Mouse (Mus musculus) left cerebral cortex, postnatal 4 days (tissue): ENCODE results near the gene Nup205. TPM values are rescaled to one million over a fixed set of nuclear protein-coding genes. Genes with fewer than 3 reads are reported as not detected.

Experiments used
- DNase-seq: peaks from one replicate; pipeline ENCODE4 v3.0.0-alpha.2; 2022
- intact Hi-C: fragments of 180-260 bp; cut with DNase I; formaldehyde crosslinking; loops from one replicate; pipeline ENCODE4 v1.15.1; 2025
- total RNA-seq, 2 experiments: library from RNA; stranded (reverse); gene quantifications; 2 replicates each; pipeline ENCODE4 v1.2.3; 2021

Gene Nup205
- total RNA-seq, 2 experiments from 2014 or later, result 51.2 to 55.3 TPM

DNA sequence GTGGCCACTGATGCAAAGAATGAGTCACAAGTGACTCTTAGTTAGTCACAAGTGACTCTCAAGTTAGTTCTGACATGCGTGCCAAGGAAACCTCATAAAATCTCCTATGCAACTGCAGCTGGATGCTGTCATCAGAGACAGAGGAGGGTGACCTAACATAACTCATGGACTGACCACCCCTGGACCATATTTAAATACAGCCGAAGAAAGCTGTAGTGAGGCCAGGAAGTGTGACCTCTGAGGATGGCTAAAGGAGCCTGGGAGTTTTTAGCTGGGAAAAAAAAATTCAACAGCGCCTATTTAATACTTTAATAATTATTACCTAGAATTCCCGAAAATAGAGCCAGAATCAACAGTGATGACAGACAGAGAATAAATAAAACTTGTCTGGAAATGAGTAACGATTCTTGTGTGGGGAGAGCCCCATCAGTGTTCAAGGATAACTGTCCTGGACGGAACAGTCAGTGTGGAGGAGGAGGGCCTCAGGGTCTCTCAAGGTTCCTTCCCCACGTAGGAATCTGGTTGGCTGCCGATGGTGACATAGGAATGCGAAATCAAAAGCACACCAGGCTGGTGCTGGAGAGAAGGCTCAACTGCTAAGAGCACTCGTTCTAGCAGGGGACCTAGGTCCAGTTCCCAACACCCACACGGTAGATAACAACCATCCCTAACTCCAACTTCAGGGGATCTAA lies 96.3 kb downstream of the Nup205 start:
- DNase-seq, result no peak
- intact Hi-C loops, result no loop called here

- intact Hi-C loops, result no loop called here
- DNase-seq, result no peak
Measured at GRCm38 (mm10) chr6:35277903-35278587, 100.8 kb downstream of the Nup205 start.

DNA sequence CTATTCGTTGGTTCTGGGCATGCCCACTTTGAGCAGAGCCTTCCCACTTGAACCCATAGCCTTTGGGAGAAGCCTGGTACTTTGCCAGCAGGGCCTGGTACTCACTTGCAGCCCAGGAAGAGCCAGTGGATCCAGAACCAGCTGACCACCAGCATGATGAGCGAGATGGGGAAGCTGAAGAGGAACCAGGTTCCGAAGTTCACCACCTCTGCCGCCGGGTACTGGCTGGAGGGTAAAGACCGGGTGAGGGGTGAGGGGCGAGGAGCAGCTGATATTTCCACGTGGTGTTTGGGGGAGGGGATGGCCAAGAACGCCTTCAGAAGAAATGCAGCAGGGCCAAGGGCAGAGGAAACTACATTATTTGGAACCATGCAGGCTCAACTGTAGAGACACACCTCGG lies 102.1 kb downstream of the Nup205 start:
- intact Hi-C loops, result no loop called here
- DNase-seq, result no peak

DNA sequence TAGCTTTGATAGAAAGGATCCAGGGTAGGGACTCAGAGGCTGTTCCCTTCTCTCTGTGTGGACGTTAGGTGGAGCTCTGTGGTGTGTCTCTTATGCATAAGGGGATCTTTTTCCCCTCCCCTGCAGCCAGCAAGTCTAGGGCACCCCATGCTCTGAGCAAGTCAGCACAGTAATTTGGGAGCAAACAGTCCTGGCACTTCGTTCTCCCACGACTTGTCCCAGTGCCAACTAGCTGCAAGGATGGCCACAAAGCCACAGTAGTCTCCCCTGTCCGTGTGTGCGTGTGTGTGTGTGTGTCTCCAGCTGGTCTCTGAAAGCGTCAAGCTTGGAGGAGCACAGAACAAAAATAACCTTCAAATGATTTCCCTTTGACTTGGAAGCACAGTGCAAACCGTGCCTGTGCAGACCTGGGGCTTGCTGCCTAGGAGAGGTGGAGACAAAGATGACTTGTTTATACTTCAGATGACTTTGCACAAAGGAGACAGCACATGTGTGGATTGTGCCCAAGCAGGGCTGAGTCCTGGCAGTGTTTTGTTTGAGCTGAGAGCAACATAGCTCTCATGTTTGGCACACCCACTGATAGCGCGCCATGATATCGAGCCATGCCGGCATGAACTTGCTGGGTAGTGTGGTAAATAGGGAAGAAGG lies 111.0 kb downstream of the Nup205 start:
- DNase-seq, result peak; percentile 67
- intact Hi-C loops, result no loop called here

- DNase-seq, result no peak
- intact Hi-C loops, result no loop called here
Measured at GRCm38 (mm10) chr6:35288920-35289319, 111.7 kb downstream of the Nup205 start.

DNA sequence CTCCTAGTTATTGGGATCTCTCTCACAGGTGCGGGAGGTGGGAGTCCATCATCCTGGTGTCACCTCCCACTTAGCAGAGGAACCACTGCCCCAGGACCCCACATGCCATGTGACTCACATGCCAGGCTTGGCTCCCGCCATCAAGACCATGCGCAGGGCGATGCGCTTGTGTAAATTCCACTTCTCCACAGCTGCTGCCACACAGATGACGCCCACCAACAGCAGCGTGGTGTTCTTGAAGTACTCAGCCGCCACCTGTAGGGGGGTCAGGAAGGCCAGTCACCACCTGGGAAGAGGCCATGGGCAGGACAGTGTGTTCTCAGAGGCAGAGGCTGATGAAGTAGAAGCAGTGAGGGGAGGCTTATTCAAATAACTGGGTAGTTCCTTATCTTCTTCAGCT lies 112.5 kb downstream of the Nup205 start:
- no peak for DNase-seq
- intact Hi-C loops, result no loop called here

DNA sequence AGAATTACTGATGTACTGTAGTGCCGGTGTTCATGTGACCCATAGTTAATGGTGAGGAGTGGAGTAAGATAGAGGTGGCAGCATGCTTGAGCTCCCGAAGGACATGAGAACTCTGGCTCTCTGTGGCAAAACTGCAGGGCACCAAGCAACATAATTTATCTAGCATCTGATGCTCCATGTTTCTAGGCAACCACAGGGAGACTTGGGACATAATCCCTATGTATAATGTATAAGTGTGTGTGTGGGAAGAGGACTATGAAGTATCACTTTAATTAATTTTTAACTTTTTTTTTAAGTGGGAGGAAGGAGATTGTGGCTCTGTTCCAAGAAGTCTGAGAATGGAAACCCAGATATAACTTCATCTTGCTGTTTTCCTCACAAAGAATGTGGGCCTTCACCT lies 117.7 kb downstream of the Nup205 start:
- no peak for DNase-seq
- intact Hi-C loops, result no loop called here

GRCm38 (mm10) chr6:35297001-35297400 lies 119.8 kb downstream of the Nup205 start:
- no peak for DNase-seq
- intact Hi-C loops, result no loop called here

Other genes with a start within 250 kb of the Nup205 start
- 1 to 10 TPM; 2.0 to 2.5 TPM for gene Slc23a4, start 189.0 kb upstream of the Nup205 start, total RNA-seq
- 10 to 100 TPM; 38.4 to 48.2 TPM for gene Cnot4, start 43.7 kb upstream of the Nup205 start, total RNA-seq
- gene Slc13a4, start 130.7 kb downstream of the Nup205 start, total RNA-seq, result 10 to 100 TPM; 11.6 to 12.0 TPM
- gene Fam180a, start 148.7 kb downstream of the Nup205 start, total RNA-seq, result 1 to 10 TPM; 3.6 to 4.1 TPM